Mouse (Mus musculus) heart, postnatal 4 days (tissue): ENCODE data around the gene Stk39. TPM values are rescaled to one million over a fixed set of nuclear protein-coding genes. Genes with fewer than 3 reads are reported as not detected.

Experiments
- DNase-seq: peaks from one replicate; pipeline ENCODE4 v3.0.0; 2021
- total RNA-seq, 2 experiments: library from RNA; stranded (reverse); gene quantifications; 2 replicates each; pipeline ENCODE4 v1.2.3; 2021

The Stk39 gene
- total RNA-seq, 2 experiments from 2014 or later = 160 to 163 TPM

GRCm38 (mm10) chr2:68229081-68229480 lies 243.0 kb downstream of the Stk39 start:
- DNase-seq = no peak

GRCm38 (mm10) chr2:68222227-68222873 lies 249.7 kb downstream of the Stk39 start:
- peak; percentile 20 for DNase-seq

DNA sequence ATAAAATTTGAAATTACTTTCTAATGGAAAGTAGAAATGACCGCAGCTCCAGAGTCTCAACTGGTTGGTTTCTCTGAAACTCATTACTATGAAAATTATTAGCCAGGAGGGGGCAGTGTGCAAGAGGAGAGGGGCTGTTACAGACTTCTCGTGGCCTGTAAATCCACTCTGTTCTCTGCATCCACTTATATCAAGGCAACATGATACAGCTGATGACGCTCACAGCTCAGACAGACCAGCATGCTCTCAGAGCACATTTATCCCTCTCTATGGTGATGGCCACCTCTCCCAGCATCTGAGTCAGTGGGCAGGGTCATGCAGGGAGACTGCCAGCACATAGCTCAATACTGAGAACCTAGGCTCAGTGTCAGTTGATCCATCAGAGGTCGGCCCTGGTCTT lies 250.8 kb downstream of the Stk39 start:
- DNase-seq = no peak

- DNase-seq = no peak
Observed at GRCm38 (mm10) chr2:68219823-68220222, 252.2 kb downstream of the Stk39 start.

GRCm38 (mm10) chr2:68215176-68215575 lies 256.9 kb downstream of the Stk39 start:
- DNase-seq = peak; percentile 18

GRCm38 (mm10) chr2:68214400-68214799 lies 257.7 kb downstream of the Stk39 start:
- DNase-seq = no peak

- peak; percentile 29 for DNase-seq
Observed at GRCm38 (mm10) chr2:68211443-68211842, 260.6 kb downstream of the Stk39 start.

DNA sequence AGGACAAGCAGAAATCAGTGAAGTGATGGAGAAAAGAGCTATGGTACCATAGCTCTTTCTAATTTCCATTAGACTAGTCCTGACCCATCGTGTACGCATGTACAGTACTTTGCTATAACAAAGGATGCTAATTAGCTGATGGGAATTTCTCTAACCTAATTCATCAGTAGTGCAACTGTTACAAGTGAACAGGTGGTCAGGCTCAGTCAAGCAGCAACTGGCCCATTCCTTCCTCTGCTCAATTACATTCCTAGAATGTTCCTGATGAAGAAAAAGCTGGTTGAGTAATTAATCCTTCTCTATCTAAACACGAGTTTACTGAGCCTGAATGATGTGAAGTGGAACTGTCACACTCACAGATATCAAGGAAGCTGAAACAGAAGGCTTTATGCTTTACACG lies 275.8 kb downstream of the Stk39 start:
- DNase-seq = no peak

DNA sequence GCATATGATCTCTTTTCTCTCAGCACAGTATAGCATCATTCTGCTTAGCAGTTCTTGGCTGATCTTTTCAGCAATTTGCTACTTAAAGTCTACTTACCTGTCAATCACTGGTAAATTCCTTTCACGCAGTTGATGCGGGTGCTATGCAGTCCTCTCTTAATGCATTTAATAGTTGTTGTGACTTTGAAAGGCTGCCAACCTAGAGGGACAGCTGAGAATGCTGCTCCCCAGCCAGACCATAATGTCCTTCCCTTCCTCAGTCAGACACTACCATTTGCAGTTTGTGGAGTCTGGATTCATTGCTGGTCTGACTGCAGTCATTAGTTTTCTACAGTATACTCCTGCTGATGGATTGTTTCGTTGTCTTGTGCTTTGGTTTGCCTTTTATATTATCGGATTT lies 277.6 kb downstream of the Stk39 start:
- DNase-seq = no peak

DNA sequence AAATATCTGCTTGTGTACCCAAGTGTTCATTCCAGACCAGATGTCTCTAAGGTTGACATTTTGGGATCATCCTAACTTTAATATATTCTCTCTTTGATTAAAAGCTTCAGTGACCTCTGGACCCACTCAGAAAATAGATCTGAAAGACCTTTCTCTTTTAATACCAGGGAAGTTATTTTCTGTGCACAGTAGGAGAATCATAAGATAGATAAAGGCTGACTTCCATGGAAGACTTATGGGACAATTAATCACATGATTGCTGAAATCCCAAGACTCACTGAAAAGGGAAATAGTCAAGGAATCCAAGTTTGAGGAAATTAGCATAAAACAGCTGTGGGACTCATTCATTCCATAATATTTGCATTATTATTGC lies 278.6 kb downstream of the Stk39 start:
- no peak for DNase-seq

GRCm38 (mm10) chr2:68192605-68193464 lies 279.2 kb downstream of the Stk39 start:
- no peak for DNase-seq

GRCm38 (mm10) chr2:68176425-68176824 lies 295.6 kb downstream of the Stk39 start:
- DNase-seq = no peak

DNA sequence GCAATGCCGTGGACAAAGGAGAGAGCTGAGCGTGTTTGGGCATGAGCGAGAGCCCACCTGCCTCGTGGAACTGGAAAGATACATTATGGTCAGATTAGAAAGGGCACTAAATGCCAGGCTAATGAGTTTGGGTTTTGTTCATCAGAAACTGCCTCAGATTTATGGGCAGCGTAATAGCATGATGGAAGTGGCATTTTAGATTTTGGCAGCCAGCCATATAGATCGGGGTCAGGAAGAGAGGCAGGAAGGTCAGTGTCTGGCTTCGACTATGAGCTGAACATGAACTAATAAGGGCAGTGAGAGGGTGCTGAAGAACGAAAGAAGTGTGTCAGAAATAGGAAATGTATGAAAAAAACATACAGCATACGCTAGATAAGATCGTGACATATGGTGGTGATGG lies 300.8 kb downstream of the Stk39 start:
- no peak for DNase-seq

GRCm38 (mm10) chr2:68162012-68162411 lies 310.1 kb downstream of the Stk39 start:
- DNase-seq = no peak

DNA sequence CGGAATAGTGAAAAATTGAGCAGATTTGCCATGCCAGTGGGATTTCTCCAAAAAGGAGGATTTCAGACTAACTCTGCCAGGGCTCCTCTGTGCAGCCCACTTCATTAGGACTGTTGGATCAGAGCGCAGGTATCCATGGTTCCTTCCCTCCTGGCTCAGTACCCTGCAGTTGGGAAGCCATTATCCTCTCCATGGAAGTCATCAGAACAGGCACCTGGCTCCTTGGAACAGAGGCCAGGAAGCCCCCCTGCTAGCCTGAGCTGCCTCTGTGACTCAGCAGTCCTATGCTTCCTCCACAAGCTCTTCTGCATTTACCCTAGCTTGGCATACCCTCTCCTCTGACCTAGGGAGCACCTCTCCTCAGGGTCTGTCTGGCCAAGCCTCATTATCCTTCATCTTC lies 311.5 kb downstream of the Stk39 start:
- no peak for DNase-seq

Other genes starting within 250 kb of the Stk39 start
- gene 4933409G03Rik, start 110.1 kb upstream of the Stk39 start, total RNA-seq = not detected
- gene 4932414N04Rik, start 184.2 kb upstream of the Stk39 start, total RNA-seq = not detected